In the genomic region with DNA sequence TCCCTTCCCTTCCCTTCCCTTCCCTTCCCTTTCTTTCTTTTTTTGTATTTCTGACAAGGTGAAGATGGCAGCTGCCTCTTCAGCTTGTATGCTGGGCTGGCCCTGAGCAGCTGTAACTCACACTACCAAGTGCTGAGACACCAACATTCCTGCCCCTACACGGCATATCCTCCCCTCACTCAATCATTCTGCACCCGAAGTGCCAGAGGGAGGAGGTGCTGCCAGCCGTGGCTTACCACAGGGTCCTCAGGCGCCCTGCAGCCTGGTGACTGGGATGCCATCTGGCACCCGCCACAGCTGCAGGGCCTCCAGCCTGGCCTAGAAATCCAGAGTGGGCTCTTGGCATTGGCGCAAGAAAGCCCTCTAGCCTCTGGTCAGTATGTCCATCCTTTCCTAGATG, we compare ENCODE assay signal across 14 mouse cellular contexts.
DNase-seq lines count a peak whose midpoint lies in the region; ATAC-seq lines count a peak whose summit lies in the region.
"Had no signal": no experiment of that assay in that cellular context is flagged by ENCODE, and none has a peak within 500 bp of the region (broad histone marks: within the 10 kb centered on the region; RNA-seq: fewer than 3 reads in every experiment).

No protein-coding gene starts in this region.

- ATAC-seq in granulocyte monocyte progenitor cell, adult 5-6 weeks (replicated peaks; ENCODE audit: poor library complexity, severe bottlenecking) = no peak
- ATAC-seq: liver, embryonic 12.5 days; midbrain, embryonic 16.5 days had no signal

- intact Hi-C loops in gastrocnemius, postnatal 14 days (cut with DNase I; ENCODE audit: low total_unique reads) = no loop called here

- DNase-seq in 3134 (ENCODE audit: extremely low read depth, insufficient read length, low spot score) = peak; percentile 53
- peak; percentile 7 for DNase-seq in 416B (ENCODE audit: low read depth)
- DNase-seq in gastrocnemius, postnatal 14 days = peak; percentile 67
- DNase-seq in thymus, postnatal 0 days (ENCODE audit: low spot score) = peak; percentile 46
- DNase-seq in frontal cortex, postnatal 14 days (ENCODE audit: low spot score in 2 of 2) = no peak
- DNase-seq in layer of hippocampus, postnatal 36 days = no peak
- DNase-seq: adrenal gland, adult 2 months; cerebellum, adult 11 months; cerebellum, postnatal 36 days; heart, postnatal 10 days; kidney, adult 9 months had no signal

Comparison
In these comparisons a context has a peak if more than half of its experiments do, and no peak if none do; other contexts are left out.
1. DNase-seq: peak in 3134 (single experiment), 416B (single experiment), gastrocnemius, postnatal 14 days (single experiment) and thymus, postnatal 0 days (single experiment); none in frontal cortex, postnatal 14 days (0 of 2) and layer of hippocampus, postnatal 36 days (0 of 2).